Mouse (Mus musculus): ENCODE data around the gene Ankrd10.
"Not testable (repeated sequence)": the region's sequence is repeated elsewhere in the genome, so short reads cannot be mapped to it uniquely, and the experiment has no call there.

Gene Ankrd10

DNA sequence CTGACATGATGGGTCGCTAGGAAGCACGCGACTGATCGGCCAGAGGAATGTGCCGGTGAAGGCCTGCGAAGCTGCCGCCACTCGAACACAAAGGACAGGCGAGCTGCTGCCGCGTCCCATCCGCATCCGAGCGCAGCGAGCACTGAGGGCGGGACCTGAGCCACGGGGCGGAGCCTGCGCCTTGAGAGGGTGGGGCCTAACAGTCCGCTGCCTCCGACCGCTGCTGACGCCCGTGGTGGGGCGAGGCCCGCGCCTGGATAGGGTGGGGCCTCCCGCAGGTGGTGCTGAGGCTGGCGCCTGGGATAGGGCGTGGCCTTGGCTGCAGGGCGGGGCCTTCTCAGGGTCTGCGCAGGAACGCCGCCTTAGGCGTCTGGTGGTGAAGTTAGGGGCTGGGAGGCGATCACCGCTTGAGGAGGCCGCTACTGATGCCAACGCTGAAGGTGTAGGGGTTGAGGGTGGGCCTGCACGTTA is at the start of gene Ankrd10:
TSS of gene Ankrd10 (minus strand) at position 147 of the 471 bp plus-strand sequence.
- peak; percentile 94 for DNase-seq (ENCODE audit: low spot score)

DNA sequence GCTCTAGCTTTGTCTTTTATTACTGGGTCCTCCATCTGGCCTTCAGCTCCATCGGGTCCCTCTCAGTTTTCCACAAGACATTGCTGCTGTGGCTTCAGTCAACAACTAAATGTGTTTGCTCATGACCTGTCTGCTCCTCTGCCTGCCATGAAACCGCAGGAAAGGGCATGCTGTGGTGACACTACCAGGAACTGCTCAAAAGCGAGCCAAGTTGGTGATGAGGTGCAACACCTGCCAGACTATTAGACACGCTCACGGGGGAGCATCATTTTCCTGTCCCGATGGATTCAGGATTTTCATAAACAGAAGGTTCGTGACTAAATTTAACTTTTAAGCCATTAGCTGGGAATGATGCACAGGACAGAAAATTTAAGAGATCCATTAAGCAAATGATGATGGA is 49.0 kb upstream of the Ankrd10 start:
- DNase-seq (ENCODE audit: low spot score): no peak

DNA sequence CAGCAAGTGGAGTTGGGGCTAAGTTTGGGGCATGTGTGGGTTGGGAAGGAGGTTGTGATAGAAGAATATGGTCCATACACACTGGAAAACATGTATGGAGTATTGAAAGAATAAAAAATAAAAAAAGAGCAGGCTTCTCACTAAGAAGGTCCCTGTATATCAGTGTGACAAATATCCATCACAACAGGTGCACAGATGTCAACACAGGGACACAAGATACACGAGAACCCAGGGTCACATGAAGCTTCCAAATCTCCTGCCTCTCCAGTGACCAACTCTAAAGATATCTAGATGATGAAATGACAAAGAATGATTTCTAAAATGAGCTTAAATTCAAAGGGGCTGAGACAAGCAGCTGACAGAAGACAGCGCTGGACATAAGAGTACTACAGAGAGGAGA is 32.8 kb upstream of the Ankrd10 start:
- DNase-seq (ENCODE audit: low spot score): no peak

DNA sequence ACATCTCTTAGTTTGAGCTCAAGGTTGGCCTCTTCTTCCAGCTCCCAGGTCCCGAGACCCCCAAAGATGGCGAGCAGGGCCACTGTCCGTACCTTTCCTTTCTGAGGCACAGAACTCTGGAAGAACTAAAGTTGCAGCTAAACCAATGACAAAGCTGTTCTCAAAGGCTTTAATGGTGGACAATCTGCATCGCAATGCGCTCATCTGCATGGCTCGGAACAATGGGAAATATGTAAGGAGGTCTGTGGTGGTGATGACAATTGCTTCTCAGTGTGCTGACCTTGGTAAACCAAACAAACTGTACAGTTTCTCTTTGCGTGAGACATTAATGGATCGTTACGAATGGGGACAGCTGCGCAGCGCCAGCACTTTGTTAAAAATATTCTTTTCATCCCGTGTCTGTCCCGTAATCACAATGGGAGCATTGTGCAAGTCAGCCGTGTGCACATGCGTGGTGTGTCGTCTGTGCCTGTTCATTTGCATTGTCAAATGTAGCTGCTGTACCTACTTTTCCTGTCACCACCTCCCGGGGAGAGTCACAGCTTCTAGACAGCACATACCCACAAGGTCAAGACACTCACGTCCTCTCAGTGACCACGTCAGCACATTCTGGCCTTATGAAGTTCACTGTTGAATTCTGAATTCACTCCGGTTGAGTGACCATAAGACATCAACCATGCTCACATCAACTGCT is 30.6 kb upstream of the Ankrd10 start:
- not testable (repeated sequence) for DNase-seq (ENCODE audit: low spot score)

DNA sequence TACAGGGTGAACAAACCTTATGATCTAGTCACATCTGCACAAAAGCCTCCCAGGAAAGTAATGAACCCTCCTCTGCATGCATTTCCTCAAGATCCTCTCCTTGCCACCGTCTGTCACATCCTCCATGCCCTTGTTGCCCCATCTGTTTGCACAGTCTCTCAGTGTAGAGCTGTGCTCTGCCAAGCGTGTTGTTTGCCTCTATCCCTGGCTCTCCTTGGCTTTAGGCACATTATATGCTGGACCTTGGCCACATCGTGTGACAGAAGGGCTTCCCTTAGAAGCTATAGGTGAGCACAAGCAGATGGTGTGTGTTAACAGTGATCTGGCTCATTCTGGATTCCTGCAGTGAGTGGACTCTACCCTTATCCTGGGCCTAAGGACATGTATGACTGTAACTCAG is 26.4 kb upstream of the Ankrd10 start:
- no peak for DNase-seq (ENCODE audit: low spot score)

DNA sequence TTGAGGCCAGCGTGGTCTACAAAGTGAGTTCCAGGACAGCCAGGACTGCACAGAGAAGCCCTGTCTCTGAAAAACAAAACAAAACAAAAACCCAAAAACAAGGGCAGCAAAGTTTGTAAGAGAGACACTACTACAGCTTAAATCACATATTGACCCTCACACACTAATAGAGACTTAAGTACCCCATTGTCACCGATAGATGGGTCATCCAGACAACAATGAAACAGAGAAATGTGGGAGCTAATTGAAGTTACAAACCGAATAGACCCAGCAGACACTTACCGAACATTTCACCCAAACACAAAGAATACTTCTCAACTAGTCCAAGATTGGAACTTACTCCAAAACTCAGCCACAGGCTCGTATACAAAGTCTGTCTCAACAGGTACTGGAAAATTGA is 14.5 kb upstream of the Ankrd10 start:
- DNase-seq (ENCODE audit: low spot score): no peak

DNA sequence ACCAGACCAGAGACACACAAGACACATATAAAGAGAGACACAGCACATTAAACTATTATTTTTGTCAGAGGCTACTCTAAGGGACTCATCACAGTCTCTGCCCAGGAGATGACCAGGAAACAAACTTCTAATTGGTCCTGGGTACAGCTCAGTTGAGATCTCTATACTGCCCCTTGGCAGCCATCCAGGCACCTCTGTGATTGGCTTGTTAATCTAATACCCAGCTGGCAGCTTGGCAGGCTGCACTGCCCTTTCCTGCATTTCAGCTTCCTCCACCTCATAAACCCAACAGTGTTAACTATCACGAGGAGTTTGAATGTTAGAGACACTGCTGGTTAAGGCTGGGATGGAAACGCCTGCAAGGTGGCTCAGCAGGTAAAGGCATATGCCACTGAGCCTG is 7.6 kb upstream of the Ankrd10 start:
- no peak for DNase-seq (ENCODE audit: low spot score)

DNA sequence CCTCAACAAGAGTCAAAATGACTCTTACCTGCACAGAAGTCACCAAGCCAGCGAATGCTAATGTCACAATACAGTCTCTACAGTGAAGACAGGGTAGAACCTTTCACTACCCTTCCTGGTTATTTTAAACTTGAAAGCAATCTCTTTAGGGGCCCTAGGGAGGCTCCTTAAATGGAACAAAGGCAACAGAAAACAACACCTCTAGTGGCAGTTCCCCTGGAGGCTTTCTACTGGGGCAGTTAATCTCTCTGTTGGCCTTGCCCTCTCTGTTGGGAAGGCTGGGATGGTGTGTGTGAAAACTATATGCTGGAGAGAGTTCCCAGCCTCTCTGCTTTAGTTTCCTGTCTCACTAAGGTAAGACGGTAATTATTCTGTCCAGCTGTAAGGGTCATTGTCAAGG is 5.0 kb upstream of the Ankrd10 start:
- no peak for DNase-seq (ENCODE audit: low spot score)

DNA sequence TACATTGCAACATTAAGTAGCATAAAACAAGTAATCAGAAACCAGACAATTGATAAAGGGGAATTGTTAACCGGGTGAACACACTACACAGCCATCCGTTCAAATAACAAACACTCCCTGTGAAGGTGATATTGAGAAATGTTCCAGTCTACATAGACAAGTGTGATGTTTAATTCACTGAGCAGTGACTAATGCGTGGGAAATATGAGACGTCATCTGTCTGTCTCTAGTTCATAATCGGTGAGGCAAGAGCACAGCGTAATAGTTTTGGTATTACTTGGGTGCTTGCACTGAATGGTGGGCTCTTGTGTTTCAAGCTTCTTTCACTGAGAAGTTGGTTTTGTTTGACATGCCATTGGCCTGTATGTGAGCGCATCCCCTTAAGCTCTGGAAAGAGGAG is 2.0 kb upstream of the Ankrd10 start:
- no peak for DNase-seq (ENCODE audit: low spot score)

DNA sequence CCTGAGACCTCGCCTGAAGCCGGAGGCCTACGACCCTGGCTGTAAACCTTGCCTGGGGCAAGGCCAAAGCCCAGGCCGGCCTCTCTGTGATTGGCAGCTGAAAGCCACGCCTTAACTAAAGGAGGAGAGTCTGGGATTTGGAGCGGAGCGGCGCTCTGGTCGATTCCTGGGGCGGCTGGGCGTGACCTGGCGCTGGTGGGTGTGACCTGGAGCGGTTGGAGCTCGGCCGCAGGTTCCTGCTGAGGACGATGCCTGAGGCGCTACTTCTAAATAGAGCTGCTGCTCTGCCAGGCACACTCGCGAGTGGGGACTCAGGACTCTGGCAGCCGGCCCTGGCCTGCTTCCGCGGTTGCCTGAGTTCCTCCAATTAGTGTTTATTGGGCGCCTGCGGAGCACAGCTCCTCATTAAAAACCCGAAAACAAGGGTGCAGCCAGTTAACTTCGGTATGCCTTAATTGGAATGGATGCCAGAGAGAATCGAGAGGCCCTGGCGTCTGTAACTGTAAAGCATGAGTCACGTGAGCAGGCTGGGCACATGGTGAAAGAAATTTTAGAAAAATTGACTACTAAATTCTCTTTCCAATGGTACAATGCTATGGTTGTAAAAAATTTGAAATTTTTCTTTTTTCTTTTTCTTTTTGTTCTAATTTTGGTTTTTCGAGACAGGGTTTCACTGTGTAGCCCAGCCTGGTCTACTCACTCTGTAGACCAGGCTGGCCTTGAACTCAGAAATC is 934 bp upstream of the Ankrd10 start:
- DNase-seq (ENCODE audit: low spot score): peak; percentile 69

DNA sequence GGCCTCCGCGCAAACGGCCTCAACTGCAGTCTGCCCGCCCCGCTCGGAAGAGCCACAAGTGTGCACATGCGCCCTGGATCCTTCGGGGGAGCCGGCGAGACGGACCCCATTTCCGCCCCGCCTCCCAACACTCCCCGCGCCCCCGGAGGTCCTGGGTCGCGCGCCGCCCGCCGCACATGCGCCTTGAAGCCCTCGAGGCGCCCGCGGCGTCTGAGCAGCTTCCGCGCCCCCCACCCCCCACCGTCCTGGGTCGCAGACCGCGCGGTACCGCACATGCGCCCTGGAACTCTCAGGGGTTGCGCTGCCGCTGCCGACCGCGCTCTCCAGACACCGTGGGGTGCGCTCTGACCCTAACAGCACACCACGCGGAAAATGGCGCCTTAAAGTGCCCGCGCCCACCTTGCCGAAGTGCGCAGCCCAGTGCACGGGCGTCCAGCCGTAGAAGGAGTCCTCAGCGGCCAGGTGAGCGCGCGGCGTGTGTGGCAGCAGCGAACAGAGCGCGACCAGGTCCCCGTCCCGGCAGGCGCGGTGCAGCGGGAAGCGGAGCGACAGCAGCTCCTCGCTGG is 462 bp downstream of the Ankrd10 start:
- DNase-seq (ENCODE audit: low spot score): peak; percentile 76

DNA sequence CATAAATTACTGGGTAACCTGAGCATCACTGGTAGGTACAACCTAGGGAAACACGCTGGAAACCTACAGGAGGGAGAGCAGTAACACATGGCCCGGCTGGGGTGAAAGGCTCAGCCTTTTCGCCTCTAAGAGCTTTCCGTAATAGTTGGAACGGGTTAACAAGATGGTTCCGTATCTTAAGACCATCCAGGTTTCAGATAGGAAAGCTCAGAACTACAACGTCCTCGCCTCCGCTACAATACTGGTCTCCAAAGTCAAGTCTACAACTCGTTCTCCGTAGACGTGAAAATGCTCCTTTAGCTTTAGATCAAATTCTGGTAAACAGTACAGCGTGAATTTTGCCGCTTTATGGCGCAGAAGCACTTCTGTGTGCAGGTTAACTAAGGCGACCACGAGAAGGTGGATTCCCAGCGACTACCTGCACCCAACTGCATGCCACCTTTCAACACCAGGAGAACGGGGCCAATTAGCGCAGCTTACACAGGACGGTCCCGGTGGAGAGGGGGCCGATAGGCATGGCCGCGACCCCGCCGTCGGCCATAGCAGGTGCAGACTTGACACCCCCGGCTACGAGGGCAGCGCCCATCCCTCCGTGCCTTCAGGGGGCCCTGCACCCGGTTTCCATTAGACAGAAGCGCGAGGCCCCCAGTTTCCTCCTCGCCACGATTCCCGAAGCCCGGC is 1.1 kb downstream of the Ankrd10 start:
- no peak for DNase-seq (ENCODE audit: low spot score)

DNA sequence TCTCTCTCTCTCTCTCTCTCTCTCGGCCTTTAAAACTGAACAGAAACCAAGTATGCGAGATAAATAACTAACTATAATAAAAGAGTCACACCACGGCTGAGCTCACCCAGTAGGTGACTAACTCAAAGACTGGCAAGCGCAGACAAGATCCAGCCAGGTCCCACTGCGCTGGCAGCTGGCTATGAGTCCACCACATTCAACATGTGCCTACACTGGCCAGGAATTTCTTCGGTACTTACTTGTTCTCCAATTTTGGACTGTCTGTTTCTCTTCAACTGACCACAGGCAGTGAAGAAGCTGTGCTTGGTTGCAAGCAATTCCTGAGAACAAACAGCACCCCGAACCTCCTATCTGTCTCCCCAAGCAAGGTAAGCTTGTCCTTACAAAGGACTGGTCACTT is 2.1 kb downstream of the Ankrd10 start:
- no peak for DNase-seq (ENCODE audit: low spot score)

DNA sequence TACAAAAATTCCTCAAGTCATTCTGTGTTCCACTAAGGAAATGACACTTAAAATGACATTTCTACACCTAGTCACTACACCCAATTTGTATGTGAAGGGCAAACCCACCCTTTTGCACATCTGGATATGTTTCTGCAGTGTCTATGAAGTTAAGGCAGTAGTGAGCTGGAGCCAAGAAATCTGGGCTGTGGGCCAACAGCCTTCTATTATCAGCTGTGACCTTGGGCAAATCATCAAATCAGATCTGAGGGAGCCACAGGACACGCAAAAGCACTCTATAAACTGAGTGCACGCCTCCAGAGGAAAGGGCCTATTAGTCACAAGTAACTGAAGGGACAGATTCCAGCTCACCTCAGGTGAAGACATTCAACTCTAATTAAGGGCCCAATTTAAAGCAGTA is 3.2 kb downstream of the Ankrd10 start:
- DNase-seq (ENCODE audit: low spot score): peak; percentile 43

DNA sequence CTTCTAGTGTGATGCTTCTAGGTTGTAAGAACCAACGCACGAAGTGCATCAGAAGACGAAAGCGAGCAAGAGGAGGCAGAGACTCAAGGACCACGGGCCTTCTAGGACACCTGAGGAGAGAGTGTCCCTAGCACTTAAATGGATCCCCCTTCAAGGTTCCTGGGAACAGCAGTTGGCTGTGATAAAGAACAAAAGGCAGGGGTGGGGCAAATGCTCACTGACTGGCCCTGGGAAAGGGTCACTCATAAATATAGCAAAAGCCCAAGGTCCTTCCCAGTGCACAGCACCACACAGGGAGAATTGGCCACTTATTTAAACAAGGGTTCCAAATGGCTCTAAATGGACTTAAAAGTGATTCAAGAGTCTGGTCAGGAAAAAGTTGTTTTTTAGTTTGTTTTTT is 6.4 kb downstream of the Ankrd10 start:
- no peak for DNase-seq (ENCODE audit: low spot score)

DNA sequence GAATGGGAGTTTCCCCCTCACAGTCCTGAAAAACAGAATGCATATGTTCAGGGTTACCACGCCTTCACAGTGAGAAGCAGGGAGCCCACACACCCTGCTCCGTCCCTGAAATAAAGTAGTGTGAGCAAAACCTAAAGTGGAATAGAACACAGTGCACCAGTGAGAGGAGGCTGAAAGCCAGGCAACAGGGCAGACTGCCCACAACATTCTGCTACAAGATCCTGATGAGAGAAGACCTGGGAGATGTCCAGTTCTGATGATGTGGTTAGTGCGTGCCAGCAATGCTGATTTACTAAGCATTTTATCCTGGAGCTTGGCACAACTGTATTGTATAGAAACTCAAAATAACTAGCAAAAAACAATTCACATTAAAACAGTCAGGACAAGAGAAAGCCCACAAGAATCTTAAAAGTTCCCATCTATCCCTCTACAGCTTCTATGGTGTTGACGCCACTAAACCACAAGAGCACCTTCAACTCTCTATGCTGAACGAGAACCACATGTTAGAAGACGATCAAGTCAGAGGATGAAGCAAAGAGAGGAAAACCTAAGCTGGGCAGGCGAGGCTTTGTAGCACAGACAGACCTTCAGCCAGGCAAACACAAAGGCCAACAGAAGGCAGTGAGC is 6.9 kb downstream of the Ankrd10 start:
- no peak for DNase-seq (ENCODE audit: low spot score)

DNA sequence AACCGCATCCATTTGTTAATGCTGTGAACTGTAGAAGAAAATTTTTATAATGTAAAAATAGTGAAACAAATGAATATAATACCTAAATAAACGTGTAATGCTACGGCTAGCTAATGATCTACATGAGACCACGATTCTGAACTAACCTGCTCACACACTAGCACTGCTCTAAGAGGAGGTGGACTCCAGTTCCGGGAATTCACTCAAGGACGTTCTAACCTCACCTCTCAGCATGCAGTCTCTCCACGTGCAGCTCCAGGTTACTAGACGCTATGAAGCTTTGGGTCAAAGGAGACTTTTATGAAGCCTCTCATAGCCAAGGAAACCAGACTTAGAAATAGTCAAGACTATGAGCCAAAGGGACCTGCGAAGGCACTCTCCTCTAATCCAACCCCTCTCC is 7.8 kb downstream of the Ankrd10 start:
- DNase-seq (ENCODE audit: low spot score): no peak

DNA sequence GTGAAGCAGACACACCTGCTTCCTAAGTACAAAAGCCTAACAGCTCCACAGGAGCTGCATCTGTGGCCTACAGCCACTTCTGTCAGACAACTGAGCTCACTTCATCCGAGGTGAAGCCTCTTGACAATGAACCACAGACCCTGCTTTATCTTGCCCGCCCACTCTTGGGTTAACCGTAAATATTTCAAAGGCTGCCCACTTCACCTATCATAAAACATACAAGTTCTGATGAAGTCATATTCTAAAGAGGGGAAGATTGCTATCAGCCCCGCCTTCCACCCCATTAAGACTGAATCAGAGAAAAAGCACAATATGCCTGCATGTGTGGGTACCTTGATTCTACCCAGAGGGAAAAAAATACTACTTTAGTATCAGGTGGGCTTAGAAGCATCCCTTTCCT is 10.5 kb downstream of the Ankrd10 start:
- no peak for DNase-seq (ENCODE audit: low spot score)

DNA sequence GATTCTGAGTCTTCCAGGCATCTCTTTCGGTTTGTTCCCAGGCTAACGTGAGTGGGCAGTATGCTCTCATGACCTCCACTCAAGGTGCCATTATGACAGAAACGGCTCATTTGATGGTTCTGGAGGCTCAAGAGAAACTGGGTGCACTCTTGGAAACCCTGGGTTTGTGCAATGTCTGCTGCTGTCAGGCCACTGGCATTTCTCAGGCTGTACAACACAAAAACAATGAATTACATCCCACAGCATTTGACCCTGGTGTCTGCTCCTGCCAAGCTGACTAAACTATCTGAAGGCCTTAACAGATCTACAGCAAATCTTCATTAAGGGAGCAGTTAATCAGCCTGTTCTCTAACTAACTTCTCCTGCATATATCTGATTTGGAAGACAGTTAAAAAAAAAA is 16.5 kb downstream of the Ankrd10 start:
- no peak for DNase-seq (ENCODE audit: low spot score)

DNA sequence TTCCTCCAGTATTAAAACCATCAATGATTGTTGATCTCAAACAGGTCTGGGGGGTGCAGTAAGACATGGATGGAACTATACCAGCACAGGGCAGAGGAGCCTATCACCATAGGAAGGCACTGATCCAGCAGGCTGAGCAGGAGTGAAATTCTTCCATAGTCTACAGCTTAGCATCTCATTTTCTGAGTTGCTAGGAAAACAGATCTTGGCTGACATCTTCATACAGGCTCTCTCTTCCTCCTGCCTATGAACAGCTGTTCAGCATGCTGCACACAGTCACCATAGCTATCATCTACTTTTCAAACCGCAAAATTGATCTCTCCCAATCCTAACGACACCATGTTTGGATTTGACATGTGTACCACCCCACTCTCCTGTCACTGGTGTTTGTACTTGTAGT is 17.5 kb downstream of the Ankrd10 start:
- DNase-seq (ENCODE audit: low spot score): no peak

DNA sequence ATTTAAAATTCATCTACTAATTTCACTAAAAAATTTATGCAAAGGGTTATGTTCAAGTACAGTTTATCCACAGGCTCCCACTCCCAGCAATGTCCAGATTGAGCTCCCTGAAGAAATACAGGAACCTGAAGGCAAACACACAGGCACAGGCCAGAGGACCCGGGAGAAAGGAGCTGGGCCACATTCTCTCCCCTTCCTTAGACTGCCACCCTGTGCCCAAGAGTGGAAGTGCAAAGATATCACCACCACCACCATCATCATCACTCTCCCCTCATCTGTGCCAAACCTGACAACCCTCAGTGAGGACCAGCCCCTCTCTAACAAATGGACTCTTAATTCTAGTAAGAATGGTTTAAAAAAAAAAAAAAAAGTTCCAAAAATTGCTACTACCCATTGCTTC is 19.3 kb downstream of the Ankrd10 start:
- peak; percentile 31 for DNase-seq (ENCODE audit: low spot score)

DNA sequence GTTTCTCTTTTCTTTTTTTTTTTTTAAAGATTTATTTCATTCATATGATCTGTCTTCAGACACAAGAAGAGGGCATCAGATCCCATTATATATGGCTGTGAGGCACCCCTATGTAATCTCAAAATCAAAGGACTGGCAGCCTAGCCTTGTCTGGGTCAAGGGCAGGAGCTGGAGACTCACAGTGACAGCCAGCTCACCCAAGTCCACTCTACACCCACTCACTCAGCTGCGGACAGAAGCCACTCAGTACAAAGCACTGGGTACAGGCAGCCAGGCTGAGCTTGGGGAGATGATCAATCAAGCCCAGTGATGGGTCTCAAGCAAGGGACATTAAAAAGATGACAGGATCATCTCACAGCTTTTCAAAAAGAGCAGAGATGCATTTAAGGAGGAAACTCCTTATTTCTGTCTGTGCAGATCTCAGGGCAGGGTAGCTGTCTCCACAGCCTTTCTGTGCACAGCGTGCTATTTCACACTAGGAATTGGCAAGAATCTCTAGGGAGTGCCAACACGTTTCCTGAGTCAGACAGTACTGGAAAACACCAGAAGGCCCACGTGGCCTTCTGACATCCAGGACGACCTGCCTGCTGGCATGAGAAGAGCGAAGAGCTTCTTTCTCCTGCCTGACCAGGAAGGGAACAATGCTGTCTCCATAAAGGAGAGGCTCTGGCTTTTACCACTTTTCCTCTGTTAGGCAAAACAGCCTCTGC is 21.3 kb downstream of the Ankrd10 start:
- DNase-seq (ENCODE audit: low spot score): no peak
